Mouse (Mus musculus) E14TG2a.4 (cell line): ENCODE measurements around the gene Zbtb2.

ENCODE experiments used
- H3K27me3 ChIP-seq: 2 replicates; pipeline ENCODE4 v1.6.1; 2014; ENCODE audit warnings: low read length, control low read depth; ENCODE audit not compliant: insufficient read depth
- H3K36me3 ChIP-seq: 2 replicates; pipeline ENCODE4 v1.6.1; 2014; ENCODE audit warnings: low read length, control low read depth; ENCODE audit not compliant: insufficient read depth
- H3K4me1 ChIP-seq: replicated peaks from 2 replicates; pipeline ENCODE4 v1.6.1; 2014; ENCODE audit warnings: low read depth, low read length, control low read depth
- H3K4me3 ChIP-seq: replicated peaks from 2 replicates; pipeline ENCODE4 v1.5.1; 2014; ENCODE audit warnings: mild to moderate bottlenecking, low read length
- H3K9me3 ChIP-seq: 2 replicates; pipeline ENCODE4 v1.6.1; 2014; ENCODE audit warnings: low read length, control low read depth
- CTCF ChIP-seq: conservative IDR thresholded peaks from 2 replicates; pipeline ENCODE4 v1.5.1; 2014; ENCODE audit warnings: low read length
- NANOG ChIP-seq: IDR thresholded peaks from 2 replicates; pipeline ENCODE4 v1.6.1; 2014; ENCODE audit warnings: borderline replicate concordance, low read length, mixed read lengths
- POU5F1 ChIP-seq: IDR thresholded peaks from 2 replicates; pipeline ENCODE4 v1.6.1; 2014; ENCODE audit warnings: low read length, borderline replicate concordance

Gene Zbtb2

DNA sequence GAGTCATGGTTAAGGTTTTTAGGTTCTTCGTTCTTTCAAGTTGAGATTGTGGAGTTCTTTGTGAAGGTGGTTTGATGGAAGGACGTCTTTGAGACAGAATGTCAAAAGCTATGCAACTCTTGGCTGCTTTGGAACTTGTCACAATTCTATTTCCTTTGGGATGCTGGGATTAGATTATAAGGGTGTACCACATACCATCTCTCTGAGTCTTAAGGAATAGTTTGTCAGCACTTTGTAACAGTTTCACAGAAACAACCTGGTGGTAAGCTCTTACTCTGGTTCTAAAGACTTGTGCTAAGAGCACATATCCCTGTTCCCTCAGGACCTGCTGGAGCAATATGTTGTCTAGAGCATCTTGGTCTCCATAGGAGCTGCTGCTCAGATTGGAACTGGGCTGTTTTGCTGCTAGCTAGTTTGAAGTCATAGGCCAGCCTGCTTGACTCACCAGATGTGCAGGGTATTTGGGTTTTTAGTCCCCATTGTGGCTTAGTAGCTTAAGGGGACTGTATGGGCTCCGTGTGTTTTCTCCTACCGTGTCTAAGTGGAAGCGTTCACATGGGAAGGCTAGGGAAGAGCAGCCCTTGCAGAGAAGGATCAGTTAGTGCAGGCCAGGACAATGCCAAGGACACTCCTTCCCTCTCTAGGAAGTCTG, 1.7 kb upstream of the Zbtb2 start:
- H3K9me3 ChIP-seq = no peaks in the 10 kb centered on the region
- H3K36me3 ChIP-seq = peaks cover 64% of the 10 kb centered on the region
- TF ChIP-seq NANOG (no peak), CTCF (no peak), POU5F1 (no peak)
- H3K4me3 ChIP-seq = peak overlapping the region; percentile 90
- H3K4me1 ChIP-seq = peaks cover 68% of the 10 kb centered on the region
- no peaks in the 10 kb centered on the region for H3K27me3 ChIP-seq

DNA sequence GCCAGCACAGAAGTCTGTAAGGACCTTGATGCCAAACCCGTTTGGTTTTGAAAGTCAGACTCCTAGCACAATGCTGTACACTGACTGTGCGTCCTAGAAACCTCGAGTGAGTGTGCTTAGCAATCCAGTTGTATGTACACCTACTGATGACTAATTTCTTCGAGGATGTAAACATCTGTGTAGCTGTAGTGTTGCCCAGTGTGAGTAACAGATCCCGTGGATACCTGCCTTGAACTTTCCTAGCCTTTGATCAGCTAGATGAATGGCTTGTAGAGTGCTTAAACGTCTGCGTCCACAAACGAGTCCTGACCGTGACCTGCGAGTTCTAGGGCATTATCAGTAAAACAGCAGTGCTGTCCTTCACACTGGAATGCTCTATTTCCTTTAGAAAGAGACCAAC, 1.1 kb upstream of the Zbtb2 start:
- no peak for TF ChIP-seq POU5F1
- no peak for TF ChIP-seq NANOG
- no peak for TF ChIP-seq CTCF
- H3K27me3 ChIP-seq = no peaks in the 10 kb centered on the region
- H3K36me3 ChIP-seq = peaks cover 58% of the 10 kb centered on the region
- H3K9me3 ChIP-seq = no peaks in the 10 kb centered on the region
- peak overlapping the region; percentile 90 for H3K4me3 ChIP-seq
- H3K4me1 ChIP-seq = peaks cover 67% of the 10 kb centered on the region

DNA sequence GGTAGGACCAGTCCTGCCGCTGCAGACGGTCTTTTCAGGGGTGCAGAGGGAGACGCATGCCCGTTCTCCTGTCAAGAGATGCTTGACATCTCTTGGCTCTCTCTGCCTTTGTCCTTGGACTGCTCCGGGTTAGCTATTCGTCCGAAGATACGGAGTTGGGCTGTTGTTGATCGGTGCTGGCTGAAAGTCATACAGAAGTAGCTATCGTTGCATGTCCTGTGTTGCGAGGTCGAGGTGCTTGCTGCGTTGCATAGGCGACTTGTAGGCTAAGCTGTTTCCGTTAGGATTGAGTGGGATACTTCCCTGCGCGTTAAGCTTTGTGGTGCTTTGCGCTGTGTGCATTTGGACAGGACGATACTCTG, 457 bp upstream of the Zbtb2 start:
- peaks cover 52% of the 10 kb centered on the region for H3K36me3 ChIP-seq
- no peaks in the 10 kb centered on the region for H3K9me3 ChIP-seq
- H3K27me3 ChIP-seq = no peaks in the 10 kb centered on the region
- TF ChIP-seq CTCF (no peak), POU5F1 (no peak), NANOG (no peak)
- H3K4me3 ChIP-seq = peak overlapping the region; percentile 90
- peaks cover 68% of the 10 kb centered on the region for H3K4me1 ChIP-seq

DNA sequence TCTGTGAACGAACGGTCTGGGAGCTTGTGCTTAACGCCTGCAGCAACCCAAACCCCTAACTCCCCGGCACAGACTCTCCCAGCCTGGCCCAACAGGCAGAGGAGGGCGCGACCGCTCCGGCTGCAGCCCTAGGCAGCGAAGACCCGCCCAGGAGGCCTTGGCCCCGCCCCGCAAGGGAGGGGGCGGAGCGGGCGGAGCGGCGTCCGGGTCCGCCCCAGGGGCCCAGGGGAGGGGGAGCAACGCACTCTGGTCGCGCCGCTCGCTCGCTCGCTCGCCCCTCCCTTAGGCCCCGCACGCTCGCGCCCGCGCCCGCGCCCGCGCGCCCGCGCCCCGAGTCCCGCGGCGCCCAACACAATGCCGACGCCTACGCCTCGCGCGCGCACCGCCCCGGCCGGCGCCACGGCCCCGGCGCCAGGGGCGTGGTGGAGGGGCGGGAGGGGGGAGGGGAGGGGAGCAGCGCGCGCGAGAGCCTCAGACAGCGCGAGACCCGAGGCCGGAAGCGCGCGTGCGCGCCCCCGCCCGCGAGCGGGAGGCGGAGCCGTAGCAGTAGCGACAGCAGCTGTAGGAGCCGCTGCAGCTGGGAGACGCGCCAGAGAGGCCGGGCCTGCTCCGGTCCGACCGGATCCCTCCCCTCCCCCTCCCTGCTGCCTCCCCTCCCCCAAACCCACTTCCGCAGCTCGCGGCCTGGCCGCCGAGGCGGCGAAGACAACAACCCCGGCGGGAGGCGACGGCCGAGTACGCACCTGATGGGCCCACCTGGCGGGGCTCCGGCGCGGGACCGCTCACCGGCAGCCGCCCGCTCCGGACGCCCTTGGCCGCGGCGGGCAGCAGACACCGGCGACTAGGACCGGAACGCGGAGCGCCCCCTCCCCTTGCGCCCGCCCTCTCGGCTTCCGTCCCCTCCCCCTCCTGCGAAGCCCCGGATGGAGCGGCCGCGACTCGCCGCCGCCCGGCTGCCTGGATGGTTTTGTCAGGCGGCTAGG, 1.0 kb downstream of the Zbtb2 start:
- TF ChIP-seq CTCF (no peak), NANOG (no peak), POU5F1 (no peak)
- no peaks in the 10 kb centered on the region for H3K9me3 ChIP-seq
- H3K27me3 ChIP-seq = no peaks in the 10 kb centered on the region
- peak overlapping the region; percentile 90 for H3K4me3 ChIP-seq
- peaks cover 37% of the 10 kb centered on the region for H3K36me3 ChIP-seq
- peaks cover 67% of the 10 kb centered on the region for H3K4me1 ChIP-seq

DNA sequence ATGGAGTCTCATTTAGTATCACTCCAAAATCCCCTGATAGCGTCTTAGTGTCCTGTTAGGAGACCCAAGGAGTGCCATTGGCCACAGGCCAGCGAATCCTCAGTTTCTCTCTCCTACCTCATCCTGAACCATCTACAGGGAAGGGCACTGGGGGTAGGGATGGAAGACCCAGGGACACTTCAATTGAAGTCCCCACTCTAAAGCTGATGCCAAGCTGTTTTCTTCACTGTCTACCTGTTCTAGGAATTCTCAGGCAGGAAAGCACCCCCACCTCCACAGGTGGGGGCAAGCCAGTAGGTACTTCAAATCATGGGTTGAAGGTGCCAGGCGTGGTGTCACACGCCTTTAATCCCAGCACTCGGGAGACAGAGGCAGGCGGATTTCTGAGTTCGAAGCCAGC, 3.7 kb downstream of the Zbtb2 start:
- Histone ChIP-seq H3K4me3 (no peak overlapping the region), H3K27me3 (no peaks in the 10 kb centered on the region), H3K4me1 (peaks cover 66% of the 10 kb centered on the region), H3K9me3 (no peaks in the 10 kb centered on the region), H3K36me3 (peaks cover 11% of the 10 kb centered on the region)
- TF ChIP-seq POU5F1 = no peak
- no peak for TF ChIP-seq NANOG
- no peak for TF ChIP-seq CTCF

DNA sequence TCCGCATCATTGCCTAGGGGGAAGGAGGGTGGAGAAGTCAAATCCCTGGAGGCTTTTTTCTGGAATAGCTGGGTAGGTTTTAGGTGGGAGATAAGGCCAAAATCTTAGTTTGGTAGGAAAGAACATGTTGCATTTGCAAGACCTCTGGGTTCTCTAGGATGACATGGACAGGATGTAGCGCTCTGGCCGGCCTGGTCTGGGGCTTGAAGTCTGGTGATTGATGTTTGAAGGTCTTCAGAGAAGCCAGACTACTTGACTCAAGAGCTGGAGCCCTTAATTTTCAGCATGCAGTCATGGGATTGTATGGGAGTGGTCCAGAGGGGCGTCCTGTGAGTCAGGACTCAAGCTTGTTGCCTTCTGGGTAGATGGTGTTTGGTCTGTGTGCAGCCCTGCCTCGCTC, 7.2 kb downstream of the Zbtb2 start:
- Histone ChIP-seq H3K9me3 (no peaks in the 10 kb centered on the region), H3K27me3 (no peaks in the 10 kb centered on the region), H3K4me1 (peaks cover 89% of the 10 kb centered on the region), H3K36me3 (no peaks in the 10 kb centered on the region), H3K4me3 (no peak overlapping the region)
- no peak for TF ChIP-seq NANOG
- no peak for TF ChIP-seq POU5F1
- no peak for TF ChIP-seq CTCF

DNA sequence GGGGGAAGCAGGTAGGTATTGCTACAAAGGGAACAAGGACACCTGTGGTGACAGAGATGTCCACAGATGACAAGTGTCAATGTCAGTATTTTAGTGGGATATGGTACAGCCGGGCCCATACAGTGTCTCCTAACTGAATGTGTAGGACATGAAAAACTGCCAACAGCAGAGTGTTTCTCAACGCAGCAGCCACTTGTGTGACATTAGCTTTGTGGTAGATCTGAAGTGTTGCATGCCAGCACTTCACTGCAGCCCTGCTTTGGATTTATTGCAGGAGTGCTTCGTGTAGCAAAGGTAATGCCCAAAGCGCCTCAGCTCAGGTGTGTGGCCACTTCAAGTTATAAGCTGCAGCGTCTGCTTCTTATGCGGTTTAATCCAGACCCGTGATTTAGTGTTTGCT, 11.0 kb downstream of the Zbtb2 start:
- no peaks in the 10 kb centered on the region for H3K27me3 ChIP-seq
- H3K9me3 ChIP-seq = no peaks in the 10 kb centered on the region
- H3K4me3 ChIP-seq = no peak overlapping the region
- peaks cover 10% of the 10 kb centered on the region for H3K36me3 ChIP-seq
- TF ChIP-seq NANOG (no peak), CTCF (no peak), POU5F1 (no peak)
- peaks cover 93% of the 10 kb centered on the region for H3K4me1 ChIP-seq

DNA sequence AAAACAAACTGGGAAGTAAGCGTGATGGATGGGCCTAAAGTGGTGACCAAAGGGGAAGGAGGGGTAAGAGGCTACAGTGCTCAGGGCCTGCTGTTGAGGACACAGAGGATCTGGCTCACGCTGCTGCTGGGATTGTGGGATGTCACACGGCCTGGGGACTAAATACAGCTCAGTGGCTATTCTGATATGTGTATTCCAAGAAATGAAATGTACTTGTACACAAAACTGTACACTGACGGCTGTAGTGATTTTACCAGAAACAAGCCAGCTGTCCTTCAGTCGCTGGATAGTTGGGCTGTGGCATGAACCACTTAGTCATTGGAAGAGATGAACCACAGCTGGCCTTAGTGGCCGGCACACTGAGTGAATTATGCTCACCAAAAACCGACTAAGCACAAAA, 11.4 kb downstream of the Zbtb2 start:
- peak overlapping the region; percentile 18; the same call in 1 of the 2 replicates for H3K4me3 ChIP-seq
- H3K4me1 ChIP-seq = peaks cover 93% of the 10 kb centered on the region
- no peaks in the 10 kb centered on the region for H3K9me3 ChIP-seq
- no peaks in the 10 kb centered on the region for H3K27me3 ChIP-seq
- TF ChIP-seq CTCF = no peak
- TF ChIP-seq POU5F1 = no peak
- TF ChIP-seq NANOG = no peak
- H3K36me3 ChIP-seq = peaks cover 13% of the 10 kb centered on the region
